Mouse (Mus musculus): ENCODE data around the gene Vps41. TPM values are rescaled to one million over a fixed set of nuclear protein-coding genes. Genes with fewer than 3 reads are reported as not detected.

Vps41 gene
- polyA plus RNA-seq, 1 experiment = 20.0 TPM

DNA sequence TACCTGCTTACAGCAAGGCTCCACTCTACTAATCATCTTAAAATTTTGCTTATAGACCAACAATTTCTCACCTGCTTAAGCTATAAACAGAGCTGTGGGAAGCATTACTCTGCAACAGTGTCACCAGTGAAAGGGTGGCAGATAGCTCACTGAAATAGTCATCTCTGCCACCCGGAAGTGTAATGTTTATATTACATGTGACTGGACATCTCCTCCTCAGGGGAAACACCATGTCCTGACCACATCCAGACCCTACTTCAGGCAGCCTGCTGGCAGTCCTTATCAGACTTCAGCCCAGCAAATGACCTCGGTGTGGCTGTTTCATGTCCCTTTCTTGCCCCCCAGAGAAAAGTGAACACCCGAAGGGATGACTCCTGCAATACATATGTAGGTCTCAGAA lies 130.3 kb downstream of the Vps41 start:
- Histone ChIP-seq H3K79me2 (ENCODE audit: control insufficient read depth, insufficient read depth) (no peaks in the 10 kb centered on the region), H3K27me3 (ENCODE audit: control insufficient read depth, insufficient read depth, insufficient read length) (no peaks in the 10 kb centered on the region), H3K4me2 (ENCODE audit: low read depth) (no peak overlapping the region), H3K4me3 (no peak overlapping the region), H3ac (ENCODE audit: control insufficient read depth, insufficient read length) (no peak overlapping the region), H3K36me3 (ENCODE audit: control insufficient read depth, insufficient read depth) (peaks cover 6% of the 10 kb centered on the region)
- no peak for TF ChIP-seq POLR2A (IDR thresholded peaks at IDR 0.05; ENCODE audit: insufficient read length, low read depth)
- no peak for TF ChIP-seq MAX (IDR thresholded peaks at IDR 0.05; ENCODE audit: low read depth)
- no peak for TF ChIP-seq REST (IDR thresholded peaks at IDR 0.05; ENCODE audit: insufficient read depth, insufficient read length)
- no peak for TF ChIP-seq MYOD1 (IDR thresholded peaks at IDR 0.05; ENCODE audit: control insufficient read depth in 1 of 3, insufficient read length in 2 of 3, low read depth in 2 of 3)
- TF ChIP-seq TCF12 (IDR thresholded peaks at IDR 0.05; ENCODE audit: insufficient read depth, poor library complexity, severe bottlenecking) = no peak
- no peak for TF ChIP-seq E2F4 (IDR thresholded peaks at IDR 0.05; ENCODE audit: insufficient read depth)

GRCm38 (mm10) chr13:18849563-18849962 lies 132.5 kb downstream of the Vps41 start:
- H3K4me3 ChIP-seq = no peak overlapping the region
- no peak for TF ChIP-seq REST (IDR thresholded peaks at IDR 0.05; ENCODE audit: insufficient read depth, insufficient read length)
- TF ChIP-seq MYOD1 (IDR thresholded peaks at IDR 0.05; ENCODE audit: control insufficient read depth in 1 of 3, insufficient read length in 2 of 3, low read depth in 2 of 3) = peak in 1 of 3 experiments; percentile 8
- TF ChIP-seq POLR2A (IDR thresholded peaks at IDR 0.05; ENCODE audit: insufficient read length, low read depth) = no peak
- TF ChIP-seq CEBPB (IDR thresholded peaks at IDR 0.05; ENCODE audit: insufficient read depth, poor library complexity, severe bottlenecking) = no peak
- no peak for TF ChIP-seq TCF12 (IDR thresholded peaks at IDR 0.05; ENCODE audit: insufficient read depth, poor library complexity, severe bottlenecking)
- no peak for TF ChIP-seq MYOG (IDR thresholded peaks at IDR 0.05; ENCODE audit: control insufficient read depth in 1 of 3, insufficient read depth in 1 of 3, insufficient read length in 2 of 3, low read depth in 2 of 3)
- TF ChIP-seq USF1 (IDR thresholded peaks at IDR 0.05; ENCODE audit: low read depth) = no peak
- TF ChIP-seq POLR2AphosphoS2 (IDR thresholded peaks at IDR 0.05; ENCODE audit: insufficient read length, low read depth) = no peak
- peaks cover 14% of the 10 kb centered on the region for H3K36me3 ChIP-seq (ENCODE audit: control insufficient read depth, insufficient read depth)
- no peak overlapping the region for H3ac ChIP-seq (ENCODE audit: control insufficient read depth, insufficient read length)
- H3K27me3 ChIP-seq (ENCODE audit: control insufficient read depth, insufficient read depth, insufficient read length) = no peaks in the 10 kb centered on the region
- H3K4me2 ChIP-seq (ENCODE audit: low read depth) = no peak overlapping the region
- H3K79me2 ChIP-seq (ENCODE audit: control insufficient read depth, insufficient read depth) = no peaks in the 10 kb centered on the region

- no peak overlapping the region for H3ac ChIP-seq (ENCODE audit: control insufficient read depth, insufficient read length)
- no peaks in the 10 kb centered on the region for H3K79me2 ChIP-seq (ENCODE audit: control insufficient read depth, insufficient read depth)
- H3K4me3 ChIP-seq = no peak overlapping the region
- peaks cover 15% of the 10 kb centered on the region for H3K36me3 ChIP-seq (ENCODE audit: control insufficient read depth, insufficient read depth)
- no peaks in the 10 kb centered on the region for H3K27me3 ChIP-seq (ENCODE audit: control insufficient read depth, insufficient read depth, insufficient read length)
- H3K4me2 ChIP-seq (ENCODE audit: low read depth) = no peak overlapping the region
- TF ChIP-seq USF1 (IDR thresholded peaks at IDR 0.05; ENCODE audit: low read depth) (no peak), POLR2AphosphoS2 (IDR thresholded peaks at IDR 0.05; ENCODE audit: insufficient read length, low read depth) (no peak), MAX (IDR thresholded peaks at IDR 0.05; ENCODE audit: low read depth) (no peak), POLR2A (IDR thresholded peaks at IDR 0.05; ENCODE audit: insufficient read length, low read depth) (no peak), CEBPB (IDR thresholded peaks at IDR 0.05; ENCODE audit: insufficient read depth, poor library complexity, severe bottlenecking) (no peak), TCF12 (IDR thresholded peaks at IDR 0.05; ENCODE audit: insufficient read depth, poor library complexity, severe bottlenecking) (no peak), MYOG (IDR thresholded peaks at IDR 0.05; ENCODE audit: control insufficient read depth in 1 of 3, insufficient read depth in 1 of 3, insufficient read length in 2 of 3, low read depth in 2 of 3) (no peak), TCF3 (IDR thresholded peaks at IDR 0.05; ENCODE audit: insufficient read length, low read depth) (no peak), MYOD1 (IDR thresholded peaks at IDR 0.05; ENCODE audit: control insufficient read depth in 1 of 3, insufficient read length in 2 of 3, low read depth in 2 of 3) (no peak)
Observed at GRCm38 (mm10) chr13:18851182-18851581, 134.1 kb downstream of the Vps41 start.

- Histone ChIP-seq H3K4me3 (no peak overlapping the region), H3K27me3 (ENCODE audit: control insufficient read depth, insufficient read depth, insufficient read length) (no peaks in the 10 kb centered on the region), H3K4me2 (ENCODE audit: low read depth) (no peak overlapping the region), H3ac (ENCODE audit: control insufficient read depth, insufficient read length) (no peak overlapping the region), H3K79me2 (ENCODE audit: control insufficient read depth, insufficient read depth) (no peaks in the 10 kb centered on the region), H3K36me3 (ENCODE audit: control insufficient read depth, insufficient read depth) (peaks cover 15% of the 10 kb centered on the region)
- TF ChIP-seq REST (IDR thresholded peaks at IDR 0.05; ENCODE audit: insufficient read depth, insufficient read length) = no peak
- no peak for TF ChIP-seq E2F4 (IDR thresholded peaks at IDR 0.05; ENCODE audit: insufficient read depth)
- TF ChIP-seq TCF3 (IDR thresholded peaks at IDR 0.05; ENCODE audit: insufficient read length, low read depth) = no peak
- TF ChIP-seq POLR2AphosphoS2 (IDR thresholded peaks at IDR 0.05; ENCODE audit: insufficient read length, low read depth) = no peak
- TF ChIP-seq MYOG (IDR thresholded peaks at IDR 0.05; ENCODE audit: control insufficient read depth in 1 of 3, insufficient read depth in 1 of 3, insufficient read length in 2 of 3, low read depth in 2 of 3) = no peak
- TF ChIP-seq CEBPB (IDR thresholded peaks at IDR 0.05; ENCODE audit: insufficient read depth, poor library complexity, severe bottlenecking) = no peak
- TF ChIP-seq POLR2A (IDR thresholded peaks at IDR 0.05; ENCODE audit: insufficient read length, low read depth) = no peak
Observed at GRCm38 (mm10) chr13:18852718-18853117, 135.6 kb downstream of the Vps41 start.

GRCm38 (mm10) chr13:18856026-18856802 lies 139.1 kb downstream of the Vps41 start:
- TF ChIP-seq USF1 (IDR thresholded peaks at IDR 0.05; ENCODE audit: low read depth) = no peak
- no peak overlapping the region for H3K4me2 ChIP-seq (ENCODE audit: low read depth)
- no peak overlapping the region for H3ac ChIP-seq (ENCODE audit: control insufficient read depth, insufficient read length)
- H3K4me3 ChIP-seq = no peak overlapping the region
- H3K27me3 ChIP-seq (ENCODE audit: control insufficient read depth, insufficient read depth, insufficient read length) = no peaks in the 10 kb centered on the region
- H3K79me2 ChIP-seq (ENCODE audit: control insufficient read depth, insufficient read depth) = no peaks in the 10 kb centered on the region
- peaks cover 15% of the 10 kb centered on the region for H3K36me3 ChIP-seq (ENCODE audit: control insufficient read depth, insufficient read depth)

Measured in myocyte (in vitro differentiated cells).